Mouse (Mus musculus): ENCODE data around the gene Mios. TPM values are rescaled to one million over a fixed set of nuclear protein-coding genes. Genes with fewer than 3 reads are reported as not detected.

Gene Mios
- total and polyA plus RNA-seq, 2 experiments = 1.8 to 10.0 TPM

DNA sequence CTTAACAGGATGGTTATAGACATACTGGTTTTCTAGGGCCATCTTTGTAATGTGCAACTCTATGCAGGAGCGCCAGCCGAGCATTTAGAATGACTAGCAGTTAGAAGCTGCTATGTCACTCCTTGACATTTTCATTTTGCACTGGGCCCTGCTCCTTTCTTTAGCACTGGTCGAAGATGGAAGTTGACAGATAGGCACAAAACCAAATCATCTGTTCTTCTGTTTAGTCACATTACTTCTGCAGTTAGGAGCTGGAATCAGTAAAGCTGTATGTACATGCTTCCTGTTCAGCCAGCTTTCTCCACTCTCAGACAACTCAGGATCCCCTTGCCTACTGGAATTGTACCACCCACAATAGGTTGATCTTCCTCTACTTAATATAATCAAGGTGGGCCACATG, 1.6 kb downstream of the Mios start:
- TF ChIP-seq POLR2A (IDR thresholded peaks at IDR 0.05; ENCODE audit: extremely low read depth, insufficient read depth, low read length) (no peak), CTCF (IDR thresholded peaks at IDR 0.05; ENCODE audit: low read depth, low read length) (no peak)
- H3K4me3 ChIP-seq (ENCODE audit: insufficient read depth, low read depth, low read length) = no peak overlapping the region
- H3K79me2 ChIP-seq (ENCODE audit: control insufficient read depth, insufficient read depth, low read length) = peaks cover 4% of the 10 kb centered on the region; the same call in 1 of the 2 replicates
- no peak for DNase-seq (ENCODE audit: extremely low read depth, low read depth, low spot score)
- H3K4me1 ChIP-seq (ENCODE audit: control insufficient read depth, insufficient read depth, low read length) = peaks cover 3% of the 10 kb centered on the region; the same call in 1 of the 2 replicates
- 94% methylated on average over 3 of the region's 3 CpGs for WGBS
- H3K36me3 ChIP-seq (ENCODE audit: control insufficient read depth, insufficient read depth, low read length) = peaks cover 10% of the 10 kb centered on the region
- no peaks in the 10 kb centered on the region for H3K27me3 ChIP-seq (ENCODE audit: control insufficient read depth, insufficient read depth, low read length)
- H3K9ac ChIP-seq (ENCODE audit: low read depth, low read length) = no peak overlapping the region
- no peak overlapping the region for H3K27ac ChIP-seq (replicated peaks; ENCODE audit: insufficient read depth, low read depth, low read length)

DNA sequence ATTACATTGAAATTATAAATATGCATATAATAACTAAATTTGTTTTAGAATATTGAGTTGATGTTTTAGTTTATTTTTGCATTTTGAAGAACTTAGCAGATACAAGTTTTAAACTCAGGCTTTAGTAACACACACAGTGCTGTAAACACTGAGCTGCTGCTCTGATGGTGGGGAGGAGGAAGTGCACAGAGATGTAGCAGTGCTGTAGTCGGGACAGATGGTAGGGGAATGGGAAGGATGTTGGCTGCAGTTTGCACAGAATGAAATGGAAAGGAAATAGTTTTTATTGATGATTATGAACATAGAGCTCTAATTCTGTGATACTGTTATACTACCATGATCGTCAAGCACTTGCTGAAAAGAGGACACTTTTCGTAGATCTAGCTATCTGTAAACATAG, 18.0 kb downstream of the Mios start:
- TF ChIP-seq POLR2A (IDR thresholded peaks at IDR 0.05; ENCODE audit: extremely low read depth, insufficient read depth, low read length) = no peak
- no peak for TF ChIP-seq CTCF (IDR thresholded peaks at IDR 0.05; ENCODE audit: low read depth, low read length)
- H3K27me3 ChIP-seq (ENCODE audit: control insufficient read depth, insufficient read depth, low read length) = no peaks in the 10 kb centered on the region
- no peaks in the 10 kb centered on the region for H3K4me1 ChIP-seq (ENCODE audit: control insufficient read depth, insufficient read depth, low read length)
- H3K79me2 ChIP-seq (ENCODE audit: control insufficient read depth, insufficient read depth, low read length) = no peaks in the 10 kb centered on the region
- WGBS = 84% methylated on average over 3 of the region's 3 CpGs
- H3K27ac ChIP-seq (replicated peaks; ENCODE audit: insufficient read depth, low read depth, low read length) = no peak overlapping the region
- no peak overlapping the region for H3K4me3 ChIP-seq (ENCODE audit: insufficient read depth, low read depth, low read length)
- no peak for DNase-seq (ENCODE audit: extremely low read depth, low read depth, low spot score)
- H3K9ac ChIP-seq (ENCODE audit: low read depth, low read length) = no peak overlapping the region
- peaks cover 32% of the 10 kb centered on the region for H3K36me3 ChIP-seq (ENCODE audit: control insufficient read depth, insufficient read depth, low read length)

DNA sequence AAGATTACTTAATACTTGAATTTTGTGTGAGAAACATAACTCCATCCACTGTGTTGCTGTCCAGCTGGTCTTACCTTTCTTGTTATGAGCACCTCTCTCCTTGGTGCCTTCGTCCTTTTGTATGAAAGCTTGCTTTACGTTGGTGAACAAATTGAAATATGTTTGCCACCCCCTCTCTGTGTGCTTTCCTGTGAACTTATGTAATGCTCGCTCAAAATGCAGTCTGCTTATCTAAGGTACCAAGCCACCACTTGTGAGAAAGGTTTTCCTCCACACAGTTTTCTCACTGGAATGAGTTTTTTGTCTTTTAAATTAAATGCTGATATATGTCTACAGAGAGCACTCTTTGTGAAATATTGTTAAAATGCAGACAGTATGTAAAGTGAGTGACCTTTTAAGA, 19.6 kb downstream of the Mios start:
- 85% methylated on average over 3 of the region's 3 CpGs for WGBS
- H3K27me3 ChIP-seq (ENCODE audit: control insufficient read depth, insufficient read depth, low read length) = no peaks in the 10 kb centered on the region
- no peak for DNase-seq (ENCODE audit: extremely low read depth, low read depth, low spot score)

GRCm38 (mm10) chr6:8258316-8258715, 49.3 kb downstream of the Mios start:
- peak overlapping the region; percentile 84; the same call in 1 of the 2 replicates for H3K9ac ChIP-seq (ENCODE audit: low read depth, low read length)
- 0 out of 2 replicates have a peak, but pooled peaks cover 1% of the 10 kb centered on the region for H3K36me3 ChIP-seq (ENCODE audit: control insufficient read depth, insufficient read depth, low read length)
- WGBS = 1% methylated on average over 6 of the region's 6 CpGs
- DNase-seq (ENCODE audit: extremely low read depth, low read depth, low spot score) = no peak
- H3K27me3 ChIP-seq (ENCODE audit: control insufficient read depth, insufficient read depth, low read length) = no peaks in the 10 kb centered on the region
- H3K4me1 ChIP-seq (ENCODE audit: control insufficient read depth, insufficient read depth, low read length) = peaks cover 2% of the 10 kb centered on the region; the same call in 1 of the 2 replicates
- H3K79me2 ChIP-seq (ENCODE audit: control insufficient read depth, insufficient read depth, low read length) = peaks cover 6% of the 10 kb centered on the region; the same call in 1 of the 2 replicates
- H3K4me3 ChIP-seq (ENCODE audit: insufficient read depth, low read depth, low read length) = peak overlapping the region; percentile 84
- peak overlapping the region; percentile 35 for H3K27ac ChIP-seq (replicated peaks; ENCODE audit: insufficient read depth, low read depth, low read length)
- TF ChIP-seq POLR2A (IDR thresholded peaks at IDR 0.05; ENCODE audit: extremely low read depth, insufficient read depth, low read length) (no peak), CTCF (IDR thresholded peaks at IDR 0.05; ENCODE audit: low read depth, low read length) (no peak)

More for the DNA sequence above, 19.6 kb downstream of the Mios start:
- no peak overlapping the region for H3K9ac ChIP-seq (ENCODE audit: low read depth, low read length)
- TF ChIP-seq CTCF (IDR thresholded peaks at IDR 0.05; ENCODE audit: low read depth, low read length) = no peak
- TF ChIP-seq POLR2A (IDR thresholded peaks at IDR 0.05; ENCODE audit: extremely low read depth, insufficient read depth, low read length) = no peak
- H3K36me3 ChIP-seq (ENCODE audit: control insufficient read depth, insufficient read depth, low read length) = peaks cover 36% of the 10 kb centered on the region
- no peak overlapping the region for H3K4me3 ChIP-seq (ENCODE audit: insufficient read depth, low read depth, low read length)
- H3K4me1 ChIP-seq (ENCODE audit: control insufficient read depth, insufficient read depth, low read length) = no peaks in the 10 kb centered on the region
- no peaks in the 10 kb centered on the region for H3K79me2 ChIP-seq (ENCODE audit: control insufficient read depth, insufficient read depth, low read length)
- H3K27ac ChIP-seq (replicated peaks; ENCODE audit: insufficient read depth, low read depth, low read length) = no peak overlapping the region

GRCm38 (mm10) chr6:8259004-8259666, 50.1 kb downstream of the Mios start, which contains the start of the genes Rpa3, Umad1 and Gm45062:
Gene Rpa3 (minus strand): TSS chr6:8259173.
Gene Umad1 (plus strand): TSS chr6:8259288.
Gene Gm45062 (plus strand): TSS chr6:8259450.
- H3K9ac ChIP-seq (ENCODE audit: low read depth, low read length) = peak within 1 kb of the TSS; percentile 84

More at GRCm38 (mm10) chr6:8259004-8259666, 50.1 kb downstream of the Mios start, which contains the start of the genes Rpa3, Umad1 and Gm45062:
- Histone ChIP-seq H3K36me3 (ENCODE audit: control insufficient read depth, insufficient read depth, low read length) (0 out of 2 replicates have a peak, but pooled peaks cover 1% of the 10 kb centered on the region), H3K4me1 (ENCODE audit: control insufficient read depth, insufficient read depth, low read length) (peaks cover 2% of the 10 kb centered on the region; the same call in 1 of the 2 replicates), H3K4me3 (ENCODE audit: insufficient read depth, low read depth, low read length) (peak within 1 kb of the TSS; percentile 89), H3K27ac (replicated peaks; ENCODE audit: insufficient read depth, low read depth, low read length) (peak within 1 kb of the TSS; percentile 80), H3K27me3 (ENCODE audit: control insufficient read depth, insufficient read depth, low read length) (no peaks in the 10 kb centered on the region), H3K79me2 (ENCODE audit: control insufficient read depth, insufficient read depth, low read length) (peaks cover 6% of the 10 kb centered on the region; the same call in 1 of the 2 replicates)
- peak; percentile 95 for DNase-seq (ENCODE audit: extremely low read depth, low read depth, low spot score)
- WGBS = under 1% methylated on average over 64 of the region's 64 CpGs
- TF ChIP-seq POLR2A (IDR thresholded peaks at IDR 0.05; ENCODE audit: extremely low read depth, insufficient read depth, low read length) (peak; percentile 60; the same call in 1 of the 2 replicates), CTCF (IDR thresholded peaks at IDR 0.05; ENCODE audit: low read depth, low read length) (no peak)

All from liver, adult 2 months (tissue).